Mouse (Mus musculus): Measurements from ENCODE around the gene Fam3c.

GRCm38 (mm10) chr6:22344443-22344842 is 11.6 kb downstream of the Fam3c start:
- TF ChIP-seq POLR2A (IDR thresholded peaks at IDR 0.05; ENCODE audit: insufficient read depth, low read length) (no peak), CTCF (IDR thresholded peaks at IDR 0.05; ENCODE audit: low read depth, low read length) (no peak)
